Mouse (Mus musculus) testis, adult 2 months (tissue): ENCODE data around the gene Cdh23. TPM values are rescaled to one million over a fixed set of nuclear protein-coding genes. Genes with fewer than 3 reads are reported as not detected.

Experiments used
- H3K27ac ChIP-seq: fragments of 200-500 bp; 2 replicates; pipeline ENCODE4 v1.5.1; 2012; ENCODE audit warnings: low read depth, low read length; ENCODE audit not compliant: control insufficient read depth, insufficient read depth
- H3K27me3 ChIP-seq: fragments of 200-500 bp; 2 replicates; pipeline ENCODE4 v1.6.1; 2012; ENCODE audit warnings: mild to moderate bottlenecking, low read length, moderate library complexity; ENCODE audit not compliant: control insufficient read depth, insufficient read depth
- H3K36me3 ChIP-seq: fragments of 200-500 bp; 2 replicates; pipeline ENCODE4 v1.6.1; 2012; ENCODE audit warnings: mild to moderate bottlenecking, low read length; ENCODE audit not compliant: control insufficient read depth, insufficient read depth
- H3K4me1 ChIP-seq: fragments of 200-500 bp; 2 replicates; pipeline ENCODE4 v1.6.1; 2012; ENCODE audit warnings: low read length; ENCODE audit not compliant: control insufficient read depth, insufficient read depth
- H3K4me3 ChIP-seq: fragments of 200-500 bp; 2 replicates; pipeline ENCODE4 v1.5.1; 2012; ENCODE audit warnings: low read depth, mild to moderate bottlenecking, low read length, moderate library complexity, mixed read lengths; ENCODE audit not compliant: control insufficient read depth
- CTCF ChIP-seq: fragments of 200-500 bp; IDR thresholded peaks from 2 replicates; pipeline ENCODE4 v1.5.1; 2012; ENCODE audit warnings: low read depth, mild to moderate bottlenecking, inconsistent platforms, low read length, moderate library complexity; ENCODE audit not compliant: control insufficient read depth, insufficient read depth, insufficient replicate concordance
- POLR2A ChIP-seq: fragments of 200-500 bp; IDR thresholded peaks from 2 replicates; pipeline ENCODE4 v1.6.1; 2012; ENCODE audit warnings: low read depth, mild to moderate bottlenecking, inconsistent platforms, low read length, moderate library complexity; ENCODE audit not compliant: control insufficient read depth
- polyA plus RNA-seq: library from polyadenylated mRNA; depleted of rRNA; stranded (reverse); fragments of >200 nt; gene quantifications from 2 replicates; pipeline ENCODE4 v1.2.3, GENCODE M21; 2012

The Cdh23 gene
- polyA plus RNA-seq, 1 experiment, result 34.4 TPM

GRCm38 (mm10) chr10:60353241-60354002, 342.9 kb downstream of the Cdh23 start:
- H3K27me3 ChIP-seq, result no peaks in the 10 kb centered on the region
- H3K4me1 ChIP-seq, result peaks cover 8% of the 10 kb centered on the region
- H3K27ac ChIP-seq, result no peak overlapping the region
- no peak overlapping the region for H3K4me3 ChIP-seq
- TF ChIP-seq POLR2A (no peak), CTCF (no peak)
- no peaks in the 10 kb centered on the region for H3K36me3 ChIP-seq

- no peaks in the 10 kb centered on the region for H3K27me3 ChIP-seq
- no peaks in the 10 kb centered on the region for H3K36me3 ChIP-seq
- H3K4me1 ChIP-seq, result peaks cover 10% of the 10 kb centered on the region
- TF ChIP-seq POLR2A, result no peak
- no peak for TF ChIP-seq CTCF
- H3K4me3 ChIP-seq, result no peak overlapping the region
- H3K27ac ChIP-seq, result no peak overlapping the region
Measured at GRCm38 (mm10) chr10:60351761-60352455, 344.4 kb downstream of the Cdh23 start.

GRCm38 (mm10) chr10:60351248-60351647, 345.0 kb downstream of the Cdh23 start:
- H3K27ac ChIP-seq, result no peak overlapping the region

GRCm38 (mm10) chr10:60350805-60351167, 345.5 kb downstream of the Cdh23 start:
- Histone ChIP-seq H3K4me3 (no peak overlapping the region), H3K27me3 (no peaks in the 10 kb centered on the region), H3K27ac (no peak overlapping the region), H3K4me1 (peaks cover 10% of the 10 kb centered on the region), H3K36me3 (no peaks in the 10 kb centered on the region)
- no peak for TF ChIP-seq CTCF

More at GRCm38 (mm10) chr10:60351248-60351647, 345.0 kb downstream of the Cdh23 start:
- H3K4me3 ChIP-seq, result no peak overlapping the region
- TF ChIP-seq CTCF (no peak), POLR2A (no peak)
- H3K27me3 ChIP-seq, result no peaks in the 10 kb centered on the region
- H3K36me3 ChIP-seq, result no peaks in the 10 kb centered on the region
- peaks cover 10% of the 10 kb centered on the region for H3K4me1 ChIP-seq

GRCm38 (mm10) chr10:60350077-60350804, 346.0 kb downstream of the Cdh23 start:
- H3K27ac ChIP-seq, result no peak overlapping the region
- no peak for TF ChIP-seq CTCF
- TF ChIP-seq POLR2A, result no peak
- no peaks in the 10 kb centered on the region for H3K36me3 ChIP-seq
- H3K27me3 ChIP-seq, result no peaks in the 10 kb centered on the region
- no peak overlapping the region for H3K4me3 ChIP-seq
- H3K4me1 ChIP-seq, result peaks cover 10% of the 10 kb centered on the region

GRCm38 (mm10) chr10:60349644-60350043, 346.6 kb downstream of the Cdh23 start:
- H3K27ac ChIP-seq, result no peak overlapping the region
- TF ChIP-seq CTCF, result no peak
- no peak for TF ChIP-seq POLR2A
- H3K4me1 ChIP-seq, result peaks cover 10% of the 10 kb centered on the region
- no peaks in the 10 kb centered on the region for H3K27me3 ChIP-seq
- no peak overlapping the region for H3K4me3 ChIP-seq
- H3K36me3 ChIP-seq, result no peaks in the 10 kb centered on the region

GRCm38 (mm10) chr10:60349056-60349455, 347.2 kb downstream of the Cdh23 start:
- H3K27me3 ChIP-seq, result no peaks in the 10 kb centered on the region
- no peak overlapping the region for H3K27ac ChIP-seq
- peaks cover 10% of the 10 kb centered on the region for H3K4me1 ChIP-seq
- no peak overlapping the region for H3K4me3 ChIP-seq
- no peak for TF ChIP-seq POLR2A
- TF ChIP-seq CTCF, result no peak
- H3K36me3 ChIP-seq, result no peaks in the 10 kb centered on the region
